Mouse (Mus musculus): ENCODE measurements around the gene Tmem203. TPM values are rescaled to one million over a fixed set of nuclear protein-coding genes. Genes with fewer than 3 reads are reported as not detected.

The Tmem203 gene
- total and polyA plus RNA-seq, 2 experiments: 14.5 to 43.7 TPM

- H3K36me3 ChIP-seq (ENCODE audit: control insufficient read depth, insufficient read depth, low read length): peaks cover 2% of the 10 kb centered on the region; the same call in 1 of the 2 replicates
- H3K79me2 ChIP-seq (ENCODE audit: control insufficient read depth, insufficient read depth, low read length): no peaks in the 10 kb centered on the region
- TF ChIP-seq CTCF (IDR thresholded peaks at IDR 0.05; ENCODE audit: low read depth, low read length) (no peak), POLR2A (IDR thresholded peaks at IDR 0.05; ENCODE audit: extremely low read depth, insufficient read depth, low read length) (no peak)
- no peak overlapping the region for H3K27ac ChIP-seq (replicated peaks; ENCODE audit: insufficient read depth, low read depth, low read length)
- no peak overlapping the region for H3K4me3 ChIP-seq (ENCODE audit: insufficient read depth, low read depth, low read length)
- DNase-seq (ENCODE audit: extremely low read depth, low read depth, low spot score): no peak
- no peak overlapping the region for H3K9ac ChIP-seq (ENCODE audit: low read depth, low read length)
- H3K4me1 ChIP-seq (ENCODE audit: control insufficient read depth, insufficient read depth, low read length): peaks cover 3% of the 10 kb centered on the region; the same call in 1 of the 2 replicates
- peaks cover 3% of the 10 kb centered on the region; the same call in 1 of the 2 replicates for H3K27me3 ChIP-seq (ENCODE audit: control insufficient read depth, insufficient read depth, low read length)
- 85% methylated on average over 1 of the region's 1 CpGs for WGBS
Measured at GRCm38 (mm10) chr2:25286314-25286713, 31.1 kb downstream of the Tmem203 start.

- WGBS: 65% methylated on average over 7 of the region's 7 CpGs
- H3K79me2 ChIP-seq (ENCODE audit: control insufficient read depth, insufficient read depth, low read length): no peaks in the 10 kb centered on the region
- peaks cover 3% of the 10 kb centered on the region; the same call in 1 of the 2 replicates for H3K4me1 ChIP-seq (ENCODE audit: control insufficient read depth, insufficient read depth, low read length)
- DNase-seq (ENCODE audit: extremely low read depth, low read depth, low spot score): no peak
- H3K36me3 ChIP-seq (ENCODE audit: control insufficient read depth, insufficient read depth, low read length): peaks cover 2% of the 10 kb centered on the region; the same call in 1 of the 2 replicates
- no peak overlapping the region for H3K27ac ChIP-seq (replicated peaks; ENCODE audit: insufficient read depth, low read depth, low read length)
- peaks cover 7% of the 10 kb centered on the region; the same call in 1 of the 2 replicates for H3K27me3 ChIP-seq (ENCODE audit: control insufficient read depth, insufficient read depth, low read length)
- H3K4me3 ChIP-seq (ENCODE audit: insufficient read depth, low read depth, low read length): no peak overlapping the region
- TF ChIP-seq POLR2A (IDR thresholded peaks at IDR 0.05; ENCODE audit: extremely low read depth, insufficient read depth, low read length) (no peak), CTCF (IDR thresholded peaks at IDR 0.05; ENCODE audit: low read depth, low read length) (no peak)
- H3K9ac ChIP-seq (ENCODE audit: low read depth, low read length): no peak overlapping the region
Measured at GRCm38 (mm10) chr2:25286837-25287636, 31.8 kb downstream of the Tmem203 start.

GRCm38 (mm10) chr2:25287927-25288649 lies 32.8 kb downstream of the Tmem203 start, which contains the start of gene Tmem210:
Gene Tmem210 (plus strand): TSS chr2:25288145.
- no peak within 1 kb of the TSS for H3K9ac ChIP-seq (ENCODE audit: low read depth, low read length)
- peaks cover 2% of the 10 kb centered on the region; the same call in 1 of the 2 replicates for H3K36me3 ChIP-seq (ENCODE audit: control insufficient read depth, insufficient read depth, low read length)
- DNase-seq (ENCODE audit: extremely low read depth, low read depth, low spot score): no peak
- no peak within 1 kb of the TSS for H3K27ac ChIP-seq (replicated peaks; ENCODE audit: insufficient read depth, low read depth, low read length)
- H3K4me3 ChIP-seq (ENCODE audit: insufficient read depth, low read depth, low read length): no peak within 1 kb of the TSS
- WGBS: 85% methylated on average over 6 of the region's 6 CpGs
- peaks cover 9% of the 10 kb centered on the region; the same call in 1 of the 2 replicates for H3K27me3 ChIP-seq (ENCODE audit: control insufficient read depth, insufficient read depth, low read length)
- no peaks in the 10 kb centered on the region for H3K79me2 ChIP-seq (ENCODE audit: control insufficient read depth, insufficient read depth, low read length)
- TF ChIP-seq CTCF (IDR thresholded peaks at IDR 0.05; ENCODE audit: low read depth, low read length) (no peak), POLR2A (IDR thresholded peaks at IDR 0.05; ENCODE audit: extremely low read depth, insufficient read depth, low read length) (no peak)
- H3K4me1 ChIP-seq (ENCODE audit: control insufficient read depth, insufficient read depth, low read length): peaks cover 3% of the 10 kb centered on the region; the same call in 1 of the 2 replicates

- no peak overlapping the region for H3K9ac ChIP-seq (ENCODE audit: low read depth, low read length)
- peaks cover 2% of the 10 kb centered on the region; the same call in 1 of the 2 replicates for H3K36me3 ChIP-seq (ENCODE audit: control insufficient read depth, insufficient read depth, low read length)
- H3K27me3 ChIP-seq (ENCODE audit: control insufficient read depth, insufficient read depth, low read length): peaks cover 9% of the 10 kb centered on the region; the same call in 1 of the 2 replicates
- no peaks in the 10 kb centered on the region for H3K79me2 ChIP-seq (ENCODE audit: control insufficient read depth, insufficient read depth, low read length)
- TF ChIP-seq POLR2A (IDR thresholded peaks at IDR 0.05; ENCODE audit: extremely low read depth, insufficient read depth, low read length): no peak
- no peak for TF ChIP-seq CTCF (IDR thresholded peaks at IDR 0.05; ENCODE audit: low read depth, low read length)
- H3K4me1 ChIP-seq (ENCODE audit: control insufficient read depth, insufficient read depth, low read length): peaks cover 3% of the 10 kb centered on the region; the same call in 1 of the 2 replicates
- no peak overlapping the region for H3K27ac ChIP-seq (replicated peaks; ENCODE audit: insufficient read depth, low read depth, low read length)
- no peak overlapping the region for H3K4me3 ChIP-seq (ENCODE audit: insufficient read depth, low read depth, low read length)
- WGBS: 90% methylated on average over 7 of the region's 7 CpGs
- no peak for DNase-seq (ENCODE audit: extremely low read depth, low read depth, low spot score)
Measured at GRCm38 (mm10) chr2:25288734-25289345, 33.6 kb downstream of the Tmem203 start.

GRCm38 (mm10) chr2:25289651-25290050 lies 34.4 kb downstream of the Tmem203 start, which contains the start of gene Lrrc26:
Gene Lrrc26 (plus strand): TSS chr2:25289915.
- H3K27me3 ChIP-seq (ENCODE audit: control insufficient read depth, insufficient read depth, low read length): peaks cover 9% of the 10 kb centered on the region; the same call in 1 of the 2 replicates
- H3K9ac ChIP-seq (ENCODE audit: low read depth, low read length): no peak within 1 kb of the TSS
- H3K4me1 ChIP-seq (ENCODE audit: control insufficient read depth, insufficient read depth, low read length): peaks cover 3% of the 10 kb centered on the region; the same call in 1 of the 2 replicates
- no peaks in the 10 kb centered on the region; the same call in 1 of the 2 replicates for H3K36me3 ChIP-seq (ENCODE audit: control insufficient read depth, insufficient read depth, low read length)
- no peaks in the 10 kb centered on the region for H3K79me2 ChIP-seq (ENCODE audit: control insufficient read depth, insufficient read depth, low read length)
- H3K4me3 ChIP-seq (ENCODE audit: insufficient read depth, low read depth, low read length): peak within 1 kb of the TSS; percentile 39; the same call in 1 of the 2 replicates
- peak; percentile 21 for DNase-seq (ENCODE audit: extremely low read depth, low read depth, low spot score)
- TF ChIP-seq POLR2A (IDR thresholded peaks at IDR 0.05; ENCODE audit: extremely low read depth, insufficient read depth, low read length) (no peak), CTCF (IDR thresholded peaks at IDR 0.05; ENCODE audit: low read depth, low read length) (no peak)
- WGBS: 5% methylated on average over 11 of the region's 11 CpGs
- H3K27ac ChIP-seq (replicated peaks; ENCODE audit: insufficient read depth, low read depth, low read length): no peak within 1 kb of the TSS
